Mouse (Mus musculus): ENCODE measurements at regions not wholly inside any gene's neighbourhood (a gene's known extent, or its start where the extent isn't known, plus 50 kb on each side); places are given as distances from the start of the nearest gene placed in this dataset.

GRCm38 (mm10) chr8:103879505-103879904 is 221.9 kb upstream of the Cdh5 start:
- Histone ChIP-seq H3K27ac (no peak overlapping the region), H3K27me3 (no peaks in the 10 kb centered on the region), H3K9me3 (replicated peaks) (no peaks in the 10 kb centered on the region), H3K4me3 (no peak overlapping the region), H3K9ac (no peak overlapping the region), H3K36me3 (no peaks in the 10 kb centered on the region), H3K4me2 (no peak overlapping the region), H3K4me1 (replicated peaks) (peaks cover 18% of the 10 kb centered on the region)
- WGBS: 74% methylated on average over 2 of the region's 2 CpGs
- ATAC-seq (replicated peaks; ENCODE audit: insufficient number of reproducible peaks, insufficient read depth, low FRiP score, low read depth): no peak

DNA sequence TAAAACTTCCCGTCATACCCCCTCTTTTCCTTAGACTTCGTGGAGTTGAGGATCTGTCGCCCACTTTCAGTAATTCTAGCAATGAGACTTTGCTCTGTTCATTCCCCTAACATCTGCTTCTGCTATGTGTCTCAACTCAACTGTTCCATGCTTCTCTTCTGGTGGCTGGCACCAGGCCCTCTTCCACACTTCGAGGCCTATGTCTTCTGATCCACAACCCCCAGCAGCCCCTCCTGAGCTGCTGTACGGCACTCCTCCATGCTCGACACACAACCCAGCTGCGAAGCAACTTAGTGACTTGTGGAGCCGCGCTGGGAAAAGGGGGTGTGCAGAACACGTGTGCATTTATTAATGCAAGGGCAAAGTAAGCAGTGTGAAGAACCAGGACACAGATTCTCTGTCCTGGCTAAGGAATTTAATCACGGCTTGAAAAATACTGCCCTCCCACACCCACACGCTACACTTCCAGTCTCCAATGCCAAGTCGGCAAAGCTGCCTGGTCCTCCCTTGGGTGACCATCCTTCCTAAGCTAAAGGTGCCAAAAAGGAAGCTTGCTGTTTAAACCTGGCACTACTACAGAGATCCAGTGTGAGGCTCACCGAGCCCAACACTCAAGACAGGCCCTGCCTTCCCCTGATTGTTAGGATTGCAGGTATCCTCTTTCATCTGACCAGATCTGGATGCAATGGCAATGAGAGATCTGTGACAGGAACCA is 220.8 kb upstream of the Cdh5 start:
- 71% methylated on average over 14 of the region's 14 CpGs for WGBS
- Histone ChIP-seq H3K4me1 (replicated peaks) (peaks cover 12% of the 10 kb centered on the region; the same call in 1 of the 2 replicates), H3K4me2 (no peak overlapping the region), H3K4me3 (no peak overlapping the region), H3K36me3 (no peaks in the 10 kb centered on the region), H3K27me3 (no peaks in the 10 kb centered on the region), H3K27ac (no peak overlapping the region), H3K9me3 (replicated peaks) (no peaks in the 10 kb centered on the region), H3K9ac (no peak overlapping the region)
- ATAC-seq (replicated peaks; ENCODE audit: insufficient number of reproducible peaks, insufficient read depth, low FRiP score, low read depth): no peak

- no peak overlapping the region for H3K27ac ChIP-seq
- 49% methylated on average over 3 of the region's 3 CpGs for WGBS
- no peak overlapping the region for H3K4me3 ChIP-seq
- H3K9me3 ChIP-seq (replicated peaks): no peaks in the 10 kb centered on the region
- peaks cover 12% of the 10 kb centered on the region; the same call in 1 of the 2 replicates for H3K4me1 ChIP-seq (replicated peaks)
- no peak for ATAC-seq (replicated peaks; ENCODE audit: insufficient number of reproducible peaks, insufficient read depth, low FRiP score, low read depth)
- H3K27me3 ChIP-seq: no peaks in the 10 kb centered on the region
- no peak overlapping the region for H3K4me2 ChIP-seq
- H3K9ac ChIP-seq: no peak overlapping the region
- no peaks in the 10 kb centered on the region for H3K36me3 ChIP-seq
These were observed 220.3 kb upstream of the Cdh5 start for GRCm38 (mm10) chr8:103881146-103881486.

- Histone ChIP-seq H3K9me3 (replicated peaks) (no peaks in the 10 kb centered on the region), H3K27ac (no peak overlapping the region), H3K4me2 (no peak overlapping the region), H3K27me3 (no peaks in the 10 kb centered on the region), H3K36me3 (no peaks in the 10 kb centered on the region), H3K4me3 (no peak overlapping the region), H3K4me1 (replicated peaks) (peaks cover 6% of the 10 kb centered on the region; the same call in 1 of the 2 replicates), H3K9ac (no peak overlapping the region)
- WGBS: 88% methylated on average over 12 of the region's 12 CpGs
- ATAC-seq (replicated peaks; ENCODE audit: insufficient number of reproducible peaks, insufficient read depth, low FRiP score, low read depth): no peak
These were observed 216.3 kb upstream of the Cdh5 start for GRCm38 (mm10) chr8:103884873-103885780.

- H3K27ac ChIP-seq: no peak overlapping the region
- H3K36me3 ChIP-seq: no peaks in the 10 kb centered on the region
- peaks cover 3% of the 10 kb centered on the region; the same call in 1 of the 2 replicates for H3K4me1 ChIP-seq (replicated peaks)
- H3K9ac ChIP-seq: no peak overlapping the region
- H3K4me3 ChIP-seq: no peak overlapping the region
- ATAC-seq (replicated peaks; ENCODE audit: insufficient number of reproducible peaks, insufficient read depth, low FRiP score, low read depth): no peak
- no peak overlapping the region for H3K4me2 ChIP-seq
- WGBS: 85% methylated on average over 6 of the region's 6 CpGs
- H3K27me3 ChIP-seq: no peaks in the 10 kb centered on the region
- no peaks in the 10 kb centered on the region for H3K9me3 ChIP-seq (replicated peaks)
These were observed 206.8 kb upstream of the Cdh5 start for GRCm38 (mm10) chr8:103894589-103894988.

GRCm38 (mm10) chr8:103895132-103895531 is 206.3 kb upstream of the Cdh5 start:
- Histone ChIP-seq H3K27ac (no peak overlapping the region), H3K9me3 (replicated peaks) (no peaks in the 10 kb centered on the region), H3K4me3 (no peak overlapping the region), H3K9ac (no peak overlapping the region), H3K27me3 (no peaks in the 10 kb centered on the region), H3K4me2 (no peak overlapping the region), H3K36me3 (no peaks in the 10 kb centered on the region), H3K4me1 (replicated peaks) (peaks cover 3% of the 10 kb centered on the region; the same call in 1 of the 2 replicates)
- ATAC-seq (replicated peaks; ENCODE audit: insufficient number of reproducible peaks, insufficient read depth, low FRiP score, low read depth): no peak
- 77% methylated on average over 6 of the region's 6 CpGs for WGBS

GRCm38 (mm10) chr8:103897463-103897862 is 204.0 kb upstream of the Cdh5 start:
- WGBS: 70% methylated on average over 7 of the region's 7 CpGs
- H3K4me3 ChIP-seq: no peak overlapping the region
- H3K27ac ChIP-seq: no peak overlapping the region
- no peak overlapping the region for H3K9ac ChIP-seq
- peaks cover 3% of the 10 kb centered on the region; the same call in 1 of the 2 replicates for H3K4me1 ChIP-seq (replicated peaks)
- no peak for ATAC-seq (replicated peaks; ENCODE audit: insufficient number of reproducible peaks, insufficient read depth, low FRiP score, low read depth)
- no peak overlapping the region for H3K4me2 ChIP-seq
- no peaks in the 10 kb centered on the region for H3K27me3 ChIP-seq
- no peaks in the 10 kb centered on the region for H3K36me3 ChIP-seq
- H3K9me3 ChIP-seq (replicated peaks): no peaks in the 10 kb centered on the region

- ATAC-seq (replicated peaks; ENCODE audit: insufficient number of reproducible peaks, insufficient read depth, low FRiP score, low read depth): no peak
- WGBS: 53% methylated on average over 1 of the region's 1 CpGs
- Histone ChIP-seq H3K27ac (no peak overlapping the region), H3K4me2 (no peak overlapping the region), H3K4me1 (replicated peaks) (0 out of 2 replicates have a peak, but pooled peaks cover under 1% of the 10 kb centered on the region), H3K9me3 (replicated peaks) (peaks cover 4% of the 10 kb centered on the region; the same call in 1 of the 2 replicates), H3K27me3 (no peaks in the 10 kb centered on the region), H3K36me3 (no peaks in the 10 kb centered on the region), H3K9ac (no peak overlapping the region), H3K4me3 (no peak overlapping the region)
These were observed 198.9 kb upstream of the Cdh5 start for GRCm38 (mm10) chr8:103902516-103902915.

- Histone ChIP-seq H3K36me3 (no peaks in the 10 kb centered on the region), H3K27me3 (no peaks in the 10 kb centered on the region), H3K27ac (no peak overlapping the region), H3K4me2 (no peak overlapping the region), H3K9ac (no peak overlapping the region), H3K4me1 (replicated peaks) (no peaks in the 10 kb centered on the region), H3K4me3 (no peak overlapping the region), H3K9me3 (replicated peaks) (peaks cover 4% of the 10 kb centered on the region; the same call in 1 of the 2 replicates)
- no peak for ATAC-seq (replicated peaks; ENCODE audit: insufficient number of reproducible peaks, insufficient read depth, low FRiP score, low read depth)
- 81% methylated on average over 5 of the region's 5 CpGs for WGBS
These were observed 197.8 kb upstream of the Cdh5 start for GRCm38 (mm10) chr8:103903635-103904034.

- ATAC-seq (replicated peaks; ENCODE audit: insufficient number of reproducible peaks, insufficient read depth, low FRiP score, low read depth): no peak
These were observed 193.8 kb upstream of the Cdh5 start for GRCm38 (mm10) chr8:103907662-103908061.

GRCm38 (mm10) chr8:103911287-103912015 is 190.0 kb upstream of the Cdh5 start:
- Histone ChIP-seq H3K4me2 (no peak overlapping the region), H3K27me3 (no peaks in the 10 kb centered on the region), H3K9ac (no peak overlapping the region), H3K36me3 (no peaks in the 10 kb centered on the region), H3K27ac (no peak overlapping the region), H3K9me3 (replicated peaks) (peaks cover 3% of the 10 kb centered on the region; the same call in 1 of the 2 replicates), H3K4me3 (no peak overlapping the region), H3K4me1 (replicated peaks) (0 out of 2 replicates have a peak, but pooled peaks cover 3% of the 10 kb centered on the region)
- no peak for ATAC-seq (replicated peaks; ENCODE audit: insufficient number of reproducible peaks, insufficient read depth, low FRiP score, low read depth)
- 71% methylated on average over 2 of the region's 2 CpGs for WGBS

More at GRCm38 (mm10) chr8:103907662-103908061, 193.8 kb upstream of the Cdh5 start:
- H3K27ac ChIP-seq: no peak overlapping the region
- H3K36me3 ChIP-seq: no peaks in the 10 kb centered on the region
- no peaks in the 10 kb centered on the region for H3K4me1 ChIP-seq (replicated peaks)
- H3K27me3 ChIP-seq: no peaks in the 10 kb centered on the region
- WGBS: 69% methylated on average over 4 of the region's 4 CpGs
- no peak overlapping the region for H3K9ac ChIP-seq
- H3K4me3 ChIP-seq: no peak overlapping the region
- H3K9me3 ChIP-seq (replicated peaks): peaks cover 4% of the 10 kb centered on the region; the same call in 1 of the 2 replicates
- H3K4me2 ChIP-seq: no peak overlapping the region

Data from heart, embryonic 15.5 days (tissue).